Mouse (Mus musculus) embryonic facial prominence, embryonic 15.5 days (tissue): ENCODE measurements at regions not wholly inside any gene's neighbourhood (a gene's known extent, or its start where the extent isn't known, plus 50 kb on each side); places are given as distances from the start of the nearest gene placed in this dataset.

ENCODE experiments used
- ATAC-seq: fragments of 200-750 bp; cut with Nextera tagmentation; 2 replicates; pipeline ENCODE4 v1.8.0; 2017; ENCODE audit warnings: low read depth, moderate TSS enrichment; ENCODE audit not compliant: insufficient number of reproducible peaks, low FRiP score, low TSS enrichment
- H3K27ac ChIP-seq: fragments of 300-500 bp; sonication (generic); replicated peaks from 2 replicates; pipeline ENCODE4 v1.5.1; 2015; ENCODE audit warnings: mild to moderate bottlenecking, inconsistent platforms
- H3K27me3 ChIP-seq: fragments of 300-500 bp; sonication (generic); 2 replicates; pipeline ENCODE4 v1.6.1; 2015; ENCODE audit warnings: inconsistent platforms
- H3K36me3 ChIP-seq: fragments of 300-500 bp; sonication (generic); 2 replicates; pipeline ENCODE4 v1.6.1; 2015; ENCODE audit warnings: mild to moderate bottlenecking, inconsistent platforms
- H3K4me1 ChIP-seq: fragments of 300-500 bp; sonication (generic); 2 replicates; pipeline ENCODE4 v1.6.1; 2015; ENCODE audit warnings: inconsistent platforms
- H3K4me2 ChIP-seq: fragments of 300-500 bp; sonication (generic); replicated peaks from 2 replicates; pipeline ENCODE4 v1.6.1; 2015; ENCODE audit warnings: mild to moderate bottlenecking, inconsistent platforms
- H3K4me3 ChIP-seq: fragments of 300-500 bp; sonication (generic); replicated peaks from 2 replicates; pipeline ENCODE4 v1.5.1; 2015; ENCODE audit warnings: mild to moderate bottlenecking, inconsistent platforms
- H3K9ac ChIP-seq: fragments of 300-500 bp; sonication (generic); 2 replicates; pipeline ENCODE4 v1.6.1; 2015; ENCODE audit warnings: inconsistent platforms
- H3K9me3 ChIP-seq: fragments of 300-500 bp; sonication (generic); replicated peaks from 2 replicates; pipeline ENCODE4 v1.6.1; 2016; ENCODE audit warnings: inconsistent platforms
- WGBS: fragments of 180-500 bp; shearing (Covaris S2); methylation state at CpG from one replicate; pipeline ENCODE4 v1.1.7; 2015; 5-methylcytosine and 5-hydroxymethylcytosine counted together

DNA sequence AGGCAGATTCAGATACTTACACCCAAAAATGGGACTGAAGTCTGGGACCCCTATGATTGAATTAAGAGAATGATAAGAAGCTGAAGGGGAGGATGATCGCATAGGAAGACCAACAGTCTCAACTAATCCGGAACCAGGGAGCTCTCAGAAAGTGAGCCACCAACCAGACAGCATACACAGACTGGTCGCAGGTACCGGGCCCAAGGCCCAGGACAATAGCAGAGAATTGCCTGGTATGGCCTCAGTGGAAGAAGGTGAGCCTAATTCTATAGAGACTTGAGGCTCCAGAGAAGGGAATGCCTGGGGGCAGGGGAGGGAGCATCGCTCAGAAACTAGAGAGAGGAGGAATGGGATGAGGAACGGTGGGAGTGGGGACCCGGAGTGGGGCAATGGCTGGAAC lies 1116.8 kb downstream of the Basp1 start:
- no peak for ATAC-seq
- no peak overlapping the region for H3K27ac ChIP-seq
- no peak overlapping the region for H3K4me3 ChIP-seq
- WGBS = 91% methylated on average over 7 of the region's 7 CpGs
- no peak overlapping the region for H3K9ac ChIP-seq
- H3K9me3 ChIP-seq = no peaks in the 10 kb centered on the region
- H3K4me2 ChIP-seq = no peak overlapping the region
- no peaks in the 10 kb centered on the region for H3K36me3 ChIP-seq
- H3K27me3 ChIP-seq = no peaks in the 10 kb centered on the region
- H3K4me1 ChIP-seq = no peaks in the 10 kb centered on the region

DNA sequence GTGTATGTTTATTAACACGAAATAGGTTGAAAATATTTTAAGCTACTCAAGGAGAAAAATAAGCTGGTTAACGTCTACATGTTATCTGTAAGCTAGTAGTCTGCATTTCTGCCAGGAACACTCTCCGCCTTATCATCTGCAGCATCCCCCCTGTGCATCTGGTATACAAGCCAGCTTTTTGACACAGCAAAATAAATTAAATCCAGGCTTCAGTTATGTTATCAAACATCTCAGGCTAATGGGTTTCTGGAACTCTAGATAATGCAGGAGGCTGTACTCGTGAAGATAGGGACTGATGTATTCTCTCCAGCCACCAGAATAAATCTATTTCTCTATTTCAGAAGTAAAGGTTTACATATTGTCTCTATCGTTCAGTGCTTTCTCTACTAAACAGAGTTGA lies 1138.5 kb downstream of the Basp1 start:
- no peaks in the 10 kb centered on the region for H3K36me3 ChIP-seq
- H3K9ac ChIP-seq = no peak overlapping the region
- no peak overlapping the region for H3K4me2 ChIP-seq
- no peaks in the 10 kb centered on the region for H3K27me3 ChIP-seq
- no peak overlapping the region for H3K4me3 ChIP-seq
- H3K9me3 ChIP-seq = no peaks in the 10 kb centered on the region
- H3K27ac ChIP-seq = no peak overlapping the region
- H3K4me1 ChIP-seq = no peaks in the 10 kb centered on the region
- ATAC-seq = no peak
- 78% methylated on average over 5 of the region's 5 CpGs for WGBS

DNA sequence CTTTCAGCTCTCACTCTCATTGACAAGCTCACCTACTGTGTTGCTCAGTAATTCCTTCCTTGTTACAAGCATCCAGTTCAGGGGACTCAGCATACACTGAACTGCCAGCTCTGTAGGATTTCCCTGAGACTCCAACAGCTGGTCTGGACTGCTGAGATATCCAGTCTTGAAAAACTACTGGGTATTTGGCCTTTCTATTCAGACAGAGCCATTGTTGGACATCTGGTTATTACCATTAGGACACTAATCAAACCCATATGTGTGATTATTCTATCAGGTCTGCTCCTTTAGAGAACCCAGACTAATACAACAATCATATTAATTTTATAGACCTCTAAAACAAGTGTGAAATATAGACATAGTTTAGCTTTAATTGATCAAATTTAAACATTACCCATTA lies 1146.2 kb downstream of the Basp1 start:
- no peaks in the 10 kb centered on the region for H3K36me3 ChIP-seq
- no peak overlapping the region for H3K27ac ChIP-seq
- no peaks in the 10 kb centered on the region for H3K9me3 ChIP-seq
- no peaks in the 10 kb centered on the region for H3K4me1 ChIP-seq
- no peak overlapping the region for H3K4me2 ChIP-seq
- H3K4me3 ChIP-seq = no peak overlapping the region
- H3K9ac ChIP-seq = no peak overlapping the region
- no peaks in the 10 kb centered on the region for H3K27me3 ChIP-seq
- no peak for ATAC-seq
